Mouse (Mus musculus) myocyte (in vitro differentiated cells): ENCODE measurements around the gene Rbbp4.

Experiments
- E2F4 ChIP-seq: IDR thresholded peaks from one replicate; pipeline ENCODE4 v1.6.1; 2011; ENCODE audit warnings: mild to moderate bottlenecking, control low read depth, moderate library complexity; ENCODE audit not compliant: insufficient read depth
- POLR2A ChIP-seq: IDR thresholded peaks from one replicate; pipeline ENCODE4 v1.6.1; 2011; ENCODE audit warnings: low read depth, mild to moderate bottlenecking, control low read depth, moderate library complexity; ENCODE audit not compliant: insufficient read length
- SRF ChIP-seq: IDR thresholded peaks from one replicate; pipeline ENCODE4 v1.6.1; 2011; ENCODE audit warnings: low read depth; ENCODE audit not compliant: control insufficient read depth, insufficient read length
- TCF12 ChIP-seq: IDR thresholded peaks from one replicate; pipeline ENCODE4 v1.6.1; 2011; ENCODE audit warnings: mild to moderate bottlenecking, control low read depth; ENCODE audit not compliant: poor library complexity, insufficient read depth, severe bottlenecking

DNA sequence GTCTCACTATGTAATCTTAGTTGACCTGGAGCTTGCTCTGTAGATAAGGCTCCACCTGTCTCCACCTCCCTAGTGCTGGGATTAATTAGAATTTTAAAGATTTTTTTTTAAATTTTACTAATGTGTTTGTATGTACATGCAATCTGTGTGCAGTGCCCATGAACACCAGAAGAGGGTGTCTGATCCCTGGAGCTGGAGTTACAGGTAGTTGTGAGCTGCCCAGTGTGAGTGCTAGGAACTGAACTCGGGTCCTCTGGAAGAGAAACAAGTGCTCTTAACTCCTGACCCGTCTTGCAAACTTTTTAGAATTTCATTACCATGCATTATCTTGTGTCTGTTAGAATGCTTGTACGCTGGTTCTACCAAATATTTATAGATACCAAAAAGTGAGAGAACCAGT, 36.2 kb upstream of the Rbbp4 start:
- TF ChIP-seq SRF (no peak), TCF12 (no peak), POLR2A (no peak), E2F4 (no peak)
